Mouse (Mus musculus): Measurements from ENCODE around the gene St3gal3.

The St3gal3 gene

GRCm38 (mm10) chr4:118134485-118135365 is at the start of gene St3gal3:
Gene St3gal3 (minus strand): TSS chr4:118134914.
- peak; percentile 96 for DNase-seq (ENCODE audit: low spot score)

GRCm38 (mm10) chr4:118180301-118181080 is 45.8 kb upstream of the St3gal3 start:
- DNase-seq (ENCODE audit: low spot score): peak; percentile 58

DNA sequence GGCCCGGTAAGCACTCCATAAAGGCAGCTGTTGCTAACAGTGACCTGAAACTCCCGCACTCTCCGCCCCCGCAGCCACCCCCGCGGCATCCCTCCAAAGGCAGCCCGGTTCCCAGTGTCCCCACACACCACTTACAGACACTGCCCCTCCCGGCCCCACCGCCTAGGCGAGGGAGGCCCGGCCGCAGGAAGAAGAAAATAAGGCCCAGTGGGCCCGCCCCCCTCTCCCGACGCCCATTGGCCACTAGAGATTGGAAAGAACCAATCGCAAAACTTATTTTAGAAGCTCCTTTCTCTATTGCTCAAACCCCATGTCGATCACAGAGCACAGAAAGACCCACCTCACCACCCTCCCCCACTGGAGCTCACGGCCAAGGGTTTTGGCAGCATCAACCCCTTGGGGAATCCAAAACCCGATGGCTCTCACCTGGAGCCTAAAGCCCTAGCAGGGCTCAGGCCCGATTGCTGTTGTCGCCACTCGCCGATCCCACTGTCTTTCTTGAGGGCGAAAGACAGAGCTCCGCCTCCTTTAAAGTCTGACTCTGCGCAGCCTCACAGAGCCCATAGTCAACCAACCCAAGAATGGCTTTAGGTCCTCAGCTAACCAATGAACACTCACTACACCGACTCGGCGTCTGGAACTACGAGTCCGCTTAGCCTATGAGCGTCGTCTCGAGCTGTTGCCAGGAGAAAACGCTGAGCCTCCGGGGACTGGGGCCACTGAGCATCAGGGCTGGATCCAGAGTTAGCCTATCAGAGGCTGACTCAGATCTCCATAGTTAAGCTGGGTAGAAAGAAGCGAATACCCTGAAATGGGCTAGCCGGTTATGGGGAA is 45.0 kb upstream of the St3gal3 start, which contains the start of gene Kdm4a:
Kdm4a (minus strand) TSS at position 577 of the 834 bp plus-strand sequence.
- peak; percentile 99 for DNase-seq (ENCODE audit: low spot score)

GRCm38 (mm10) chr4:118178952-118179466 is 44.3 kb upstream of the St3gal3 start:
- no peak for DNase-seq (ENCODE audit: low spot score)

- DNase-seq (ENCODE audit: low spot score): no peak
Observed at GRCm38 (mm10) chr4:118172461-118172860, 37.7 kb upstream of the St3gal3 start.

- DNase-seq (ENCODE audit: low spot score): peak; percentile 51
Observed at GRCm38 (mm10) chr4:118171006-118171405, 36.3 kb upstream of the St3gal3 start.

DNA sequence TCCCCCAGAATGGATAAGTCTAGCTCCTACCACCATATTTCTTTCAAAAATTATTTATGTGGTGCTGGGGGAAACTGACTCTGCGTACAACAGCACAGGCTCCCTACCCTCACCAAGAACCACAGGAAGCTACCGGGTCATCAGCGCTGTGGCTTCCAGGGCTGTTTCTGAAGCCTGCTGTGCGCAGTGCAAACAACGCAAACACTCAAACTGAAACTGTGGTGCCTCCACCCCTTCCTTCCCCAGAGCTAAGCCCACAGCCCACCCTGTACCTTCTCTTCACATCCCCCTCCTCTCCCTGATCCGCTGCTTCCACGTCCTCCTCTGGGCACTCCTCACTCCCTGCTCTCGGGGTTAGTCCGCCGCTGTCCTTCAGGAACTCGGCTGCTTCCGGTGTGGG is 27.4 kb upstream of the St3gal3 start:
- DNase-seq (ENCODE audit: low spot score): no peak

GRCm38 (mm10) chr4:118157666-118158065 is 23.0 kb upstream of the St3gal3 start:
- no peak for DNase-seq (ENCODE audit: low spot score)

DNA sequence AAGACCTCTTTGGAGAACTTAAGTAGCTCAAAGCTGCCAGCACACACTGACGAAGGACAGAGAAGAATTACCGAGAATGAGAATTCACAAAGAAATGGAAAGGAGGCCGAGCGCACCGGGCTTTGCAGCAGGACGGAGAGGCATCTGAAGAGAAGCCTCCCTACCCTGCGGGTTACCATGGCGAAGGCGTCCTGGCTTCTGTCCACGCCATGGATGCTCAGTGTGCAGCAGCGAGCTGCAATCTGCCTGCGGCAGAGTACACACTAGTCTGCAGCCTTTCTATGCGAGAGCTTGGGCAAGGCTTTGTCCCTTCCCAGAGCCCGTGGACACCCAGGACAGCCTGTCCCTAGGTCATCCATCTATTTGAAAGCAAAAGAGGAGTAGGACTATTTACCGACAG is 21.8 kb upstream of the St3gal3 start:
- DNase-seq (ENCODE audit: low spot score): no peak

GRCm38 (mm10) chr4:118154889-118155288 is 20.2 kb upstream of the St3gal3 start:
- no peak for DNase-seq (ENCODE audit: low spot score)

DNA sequence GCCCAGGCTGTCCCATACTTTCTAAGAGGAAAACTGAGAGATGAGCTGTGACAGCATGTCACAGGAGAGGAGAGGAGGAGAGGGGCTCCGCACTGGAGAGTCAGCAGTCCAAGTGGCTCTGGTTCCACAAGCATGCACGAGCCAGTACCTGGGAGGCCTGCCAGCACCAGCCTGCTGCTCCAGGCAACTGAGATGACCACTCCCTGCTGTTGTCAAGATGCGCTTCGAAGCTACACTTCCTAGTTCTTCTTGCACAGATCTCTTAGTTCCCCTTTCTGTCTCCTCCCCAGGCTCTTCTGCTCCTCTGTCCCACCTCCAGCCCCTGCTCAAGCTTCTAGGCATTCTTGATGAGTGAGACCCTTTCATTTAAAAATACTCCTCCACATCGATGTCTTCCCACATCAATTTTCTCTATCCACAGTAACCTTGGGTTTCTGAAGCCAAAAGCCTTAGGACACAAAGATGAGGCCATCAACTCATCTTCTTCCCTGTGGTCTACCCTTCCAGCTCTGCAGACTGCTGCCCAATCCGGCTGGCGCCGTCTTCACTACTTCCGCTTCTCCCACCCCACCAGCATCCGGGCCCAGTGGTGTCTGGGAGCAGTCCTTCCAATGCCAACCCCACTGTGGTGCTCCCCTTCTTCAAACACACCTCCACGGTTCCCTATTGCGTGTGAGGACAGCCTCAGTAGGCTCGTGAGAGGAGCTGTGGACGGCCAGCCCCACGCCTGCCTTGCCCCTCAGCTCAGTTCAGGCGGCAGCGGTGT is 17.5 kb upstream of the St3gal3 start:
- DNase-seq (ENCODE audit: low spot score): no peak

GRCm38 (mm10) chr4:118150804-118151203 is 16.1 kb upstream of the St3gal3 start:
- DNase-seq (ENCODE audit: low spot score): no peak

GRCm38 (mm10) chr4:118149956-118150680 is 15.4 kb upstream of the St3gal3 start:
- DNase-seq (ENCODE audit: low spot score): no peak

- DNase-seq (ENCODE audit: low spot score): no peak
Observed at GRCm38 (mm10) chr4:118149055-118149576, 14.4 kb upstream of the St3gal3 start.

- DNase-seq (ENCODE audit: low spot score): no peak
Observed at GRCm38 (mm10) chr4:118148317-118148687, 13.6 kb upstream of the St3gal3 start.

- DNase-seq (ENCODE audit: low spot score): no peak
Observed at GRCm38 (mm10) chr4:118147547-118148316, 13.0 kb upstream of the St3gal3 start.

GRCm38 (mm10) chr4:118147090-118147489 is 12.4 kb upstream of the St3gal3 start:
- no peak for DNase-seq (ENCODE audit: low spot score)

DNA sequence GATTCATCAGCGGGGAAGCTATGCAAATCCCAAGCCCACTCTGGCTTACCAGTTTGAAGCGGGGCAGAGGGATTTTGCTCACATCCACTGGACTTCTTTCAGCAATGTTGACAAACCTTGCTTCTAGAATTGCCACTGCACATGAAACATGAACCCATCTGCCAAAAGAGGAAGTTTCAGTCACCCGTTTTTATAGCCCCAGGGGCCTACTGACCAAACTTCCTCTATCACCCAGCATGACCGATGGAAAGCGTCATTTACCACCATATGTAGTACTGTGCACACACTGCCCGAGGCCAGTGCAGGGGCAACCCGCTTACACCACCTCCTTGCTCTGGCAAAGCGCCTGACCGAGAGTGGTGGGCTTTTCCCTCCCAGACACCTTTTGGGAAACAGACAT is 9.6 kb upstream of the St3gal3 start:
- DNase-seq (ENCODE audit: low spot score): no peak

GRCm38 (mm10) chr4:118143679-118144078 is 9.0 kb upstream of the St3gal3 start:
- DNase-seq (ENCODE audit: low spot score): no peak

All from embryo, embryonic 10.5 days (tissue).